Mouse (Mus musculus) kidney, postnatal 14 days (tissue): ENCODE measurements around the gene Lrrc15.

Source experiments
- DNase-seq: peaks from one replicate; pipeline ENCODE4 v3.0.0; 2022; ENCODE audit warnings: mixed read lengths

The Lrrc15 gene

GRCm38 (mm10) chr16:30282844-30283495 is at the start of gene Lrrc15:
Gene Lrrc15, minus strand, starts transcription at chr16:30283256.
- no peak for DNase-seq

- peak; percentile 10 for DNase-seq
These were observed 31.2 kb upstream of the Lrrc15 start for GRCm38 (mm10) chr16:30314236-30314635.

- no peak for DNase-seq
These were observed 27.6 kb upstream of the Lrrc15 start, which contains the start of gene Gp5 for GRCm38 (mm10) chr16:30310647-30311046. Gene Gp5, minus strand, starts transcription at chr16:30310779.

- no peak for DNase-seq
These were observed 27.1 kb upstream of the Lrrc15 start for GRCm38 (mm10) chr16:30310171-30310515.

GRCm38 (mm10) chr16:30309395-30310170 is 26.5 kb upstream of the Lrrc15 start:
- DNase-seq: peak; percentile 3

- DNase-seq: peak; percentile 38
These were observed 25.7 kb upstream of the Lrrc15 start for GRCm38 (mm10) chr16:30308616-30309394.

- peak; percentile 17 for DNase-seq
These were observed 25.0 kb upstream of the Lrrc15 start for GRCm38 (mm10) chr16:30307961-30308615.

- no peak for DNase-seq
These were observed 24.2 kb upstream of the Lrrc15 start for GRCm38 (mm10) chr16:30307306-30307705.

GRCm38 (mm10) chr16:30306102-30306501 is 23.0 kb upstream of the Lrrc15 start:
- DNase-seq: no peak

- DNase-seq: no peak
These were observed 21.2 kb upstream of the Lrrc15 start for GRCm38 (mm10) chr16:30304236-30304635.

- no peak for DNase-seq
These were observed 20.4 kb upstream of the Lrrc15 start for GRCm38 (mm10) chr16:30303411-30303810.

- DNase-seq: no peak
These were observed 19.6 kb upstream of the Lrrc15 start for GRCm38 (mm10) chr16:30302686-30303085.

- no peak for DNase-seq
These were observed 16.7 kb upstream of the Lrrc15 start for GRCm38 (mm10) chr16:30299711-30300277.

GRCm38 (mm10) chr16:30297450-30297849 is 14.4 kb upstream of the Lrrc15 start:
- DNase-seq: no peak

GRCm38 (mm10) chr16:30296601-30297275 is 13.7 kb upstream of the Lrrc15 start:
- DNase-seq: no peak

GRCm38 (mm10) chr16:30295106-30295505 is 12.1 kb upstream of the Lrrc15 start:
- no peak for DNase-seq

GRCm38 (mm10) chr16:30290436-30290835 is 7.4 kb upstream of the Lrrc15 start:
- no peak for DNase-seq

- no peak for DNase-seq
These were observed 2.6 kb upstream of the Lrrc15 start for GRCm38 (mm10) chr16:30285701-30286100.

GRCm38 (mm10) chr16:30283743-30284337 is 784 bp upstream of the Lrrc15 start:
- DNase-seq: peak; percentile 45

- no peak for DNase-seq
These were observed 2.3 kb downstream of the Lrrc15 start for GRCm38 (mm10) chr16:30280676-30281297.

GRCm38 (mm10) chr16:30278406-30278805 is 4.7 kb downstream of the Lrrc15 start:
- DNase-seq: no peak
